Mouse (Mus musculus) heart, embryonic 10.5 days (tissue): ENCODE results near the gene Tfap2e. TPM values are rescaled to one million over a fixed set of nuclear protein-coding genes. Genes with fewer than 3 reads are reported as not detected.
A peak's percentile ranks its signal among the peaks of the same experiment; 100 is the strongest.

Source experiments
- DNase-seq: peaks from one replicate; pipeline ENCODE4 v3.0.0-alpha.2; 2017; ENCODE audit warnings: low spot score
- H3K27ac ChIP-seq: fragments of 300-500 bp; sonication (generic); 2 replicates; pipeline ENCODE4 v1.5.1; 2016; ENCODE audit warnings: mild to moderate bottlenecking
- H3K27me3 ChIP-seq: fragments of 300-500 bp; sonication (generic); 2 replicates; pipeline ENCODE4 v1.6.1; 2016; ENCODE audit warnings: mild to moderate bottlenecking; ENCODE audit not compliant: poor library complexity, insufficient read depth, severe bottlenecking
- H3K36me3 ChIP-seq: fragments of 300-500 bp; sonication (generic); 2 replicates; pipeline ENCODE4 v1.6.1; 2016; ENCODE audit warnings: mild to moderate bottlenecking, moderate library complexity
- H3K4me1 ChIP-seq: fragments of 300-500 bp; sonication (generic); 2 replicates; pipeline ENCODE4 v1.6.1; 2016; ENCODE audit warnings: mild to moderate bottlenecking
- H3K4me3 ChIP-seq: fragments of 300-500 bp; sonication (generic); 2 replicates; pipeline ENCODE4 v1.5.1; 2016; ENCODE audit warnings: mild to moderate bottlenecking, moderate library complexity
- H3K9me3 ChIP-seq: fragments of 300-500 bp; sonication (generic); 2 replicates; pipeline ENCODE4 v1.6.1; 2016; ENCODE audit warnings: mild to moderate bottlenecking, moderate library complexity
- WGBS: fragments of 180-500 bp; shearing (Covaris S2); methylation state at CpG from one replicate; pipeline ENCODE4 v1.1.7; 2016; 5-methylcytosine and 5-hydroxymethylcytosine counted together
- polyA plus RNA-seq: library from polyadenylated mRNA; unstranded; fragments of >200 nt; fragmentation: Nextera tagmentation; extraction: Ambion mirVana; gene quantifications from 2 replicates; pipeline ENCODE4 v1.2.1, GENCODE M21; 2016

The Tfap2e gene
- not detected in 2 replicates for polyA plus RNA-seq

GRCm38 (mm10) chr4:126736001-126736414, at the start of gene Tfap2e:
Gene Tfap2e (minus strand): TSS chr4:126736240.
- WGBS = 2% methylated on average over 32 of the region's 32 CpGs
- Histone ChIP-seq H3K4me1 (peaks cover 28% of the 10 kb centered on the region), H3K9me3 (no peaks in the 10 kb centered on the region), H3K36me3 (no peaks in the 10 kb centered on the region), H3K4me3 (peak within 1 kb of the TSS; percentile 55), H3K27ac (peak within 1 kb of the TSS; percentile 56; the same call in 1 of the 2 replicates), H3K27me3 (peaks cover 85% of the 10 kb centered on the region)
- DNase-seq = no peak

GRCm38 (mm10) chr4:126782996-126783395, 47.0 kb upstream of the Tfap2e start:
- no peaks in the 10 kb centered on the region for H3K9me3 ChIP-seq
- H3K27ac ChIP-seq = no peak overlapping the region
- no peaks in the 10 kb centered on the region for H3K36me3 ChIP-seq
- H3K27me3 ChIP-seq = no peaks in the 10 kb centered on the region
- no peak overlapping the region for H3K4me3 ChIP-seq
- WGBS = 81% methylated on average over 8 of the region's 8 CpGs
- no peak for DNase-seq
- H3K4me1 ChIP-seq = peaks cover 6% of the 10 kb centered on the region; the same call in 1 of the 2 replicates

- Histone ChIP-seq H3K27me3 (no peaks in the 10 kb centered on the region), H3K27ac (no peak overlapping the region), H3K4me3 (no peak overlapping the region), H3K9me3 (no peaks in the 10 kb centered on the region), H3K36me3 (no peaks in the 10 kb centered on the region), H3K4me1 (peaks cover 6% of the 10 kb centered on the region; the same call in 1 of the 2 replicates)
- no peak for DNase-seq
- WGBS = 89% methylated on average over 8 of the region's 8 CpGs
Measured at GRCm38 (mm10) chr4:126782512-126782911, 46.5 kb upstream of the Tfap2e start.

GRCm38 (mm10) chr4:126781871-126782270, 45.8 kb upstream of the Tfap2e start:
- WGBS = 84% methylated on average over 3 of the region's 3 CpGs
- Histone ChIP-seq H3K4me1 (peaks cover 6% of the 10 kb centered on the region; the same call in 1 of the 2 replicates), H3K27me3 (no peaks in the 10 kb centered on the region), H3K9me3 (no peaks in the 10 kb centered on the region), H3K36me3 (no peaks in the 10 kb centered on the region), H3K4me3 (no peak overlapping the region), H3K27ac (no peak overlapping the region)
- no peak for DNase-seq

GRCm38 (mm10) chr4:126779826-126780775, 44.1 kb upstream of the Tfap2e start:
- H3K27ac ChIP-seq = no peak overlapping the region
- 75% methylated on average over 12 of the region's 12 CpGs for WGBS

GRCm38 (mm10) chr4:126779148-126779581, 43.1 kb upstream of the Tfap2e start:
- 54% methylated on average over 8 of the region's 8 CpGs for WGBS
- no peaks in the 10 kb centered on the region for H3K36me3 ChIP-seq
- no peaks in the 10 kb centered on the region for H3K9me3 ChIP-seq
- H3K27ac ChIP-seq = no peak overlapping the region
- DNase-seq = no peak
- no peak overlapping the region for H3K4me3 ChIP-seq
- H3K27me3 ChIP-seq = no peaks in the 10 kb centered on the region
- peaks cover 6% of the 10 kb centered on the region; the same call in 1 of the 2 replicates for H3K4me1 ChIP-seq

More at GRCm38 (mm10) chr4:126779826-126780775, 44.1 kb upstream of the Tfap2e start:
- H3K9me3 ChIP-seq = no peaks in the 10 kb centered on the region
- no peak overlapping the region for H3K4me3 ChIP-seq
- no peaks in the 10 kb centered on the region for H3K27me3 ChIP-seq
- DNase-seq = no peak
- no peaks in the 10 kb centered on the region for H3K36me3 ChIP-seq
- H3K4me1 ChIP-seq = peaks cover 6% of the 10 kb centered on the region; the same call in 1 of the 2 replicates

GRCm38 (mm10) chr4:126775182-126775581, 39.1 kb upstream of the Tfap2e start:
- 79% methylated on average over 1 of the region's 1 CpGs for WGBS
- H3K36me3 ChIP-seq = no peaks in the 10 kb centered on the region
- no peak overlapping the region for H3K4me3 ChIP-seq
- no peaks in the 10 kb centered on the region for H3K27me3 ChIP-seq
- no peaks in the 10 kb centered on the region for H3K9me3 ChIP-seq
- peaks cover 6% of the 10 kb centered on the region; the same call in 1 of the 2 replicates for H3K4me1 ChIP-seq
- no peak overlapping the region for H3K27ac ChIP-seq
- no peak for DNase-seq

GRCm38 (mm10) chr4:126773871-126774270, 37.8 kb upstream of the Tfap2e start:
- Histone ChIP-seq H3K4me1 (peaks cover 3% of the 10 kb centered on the region; the same call in 1 of the 2 replicates), H3K36me3 (no peaks in the 10 kb centered on the region), H3K27me3 (no peaks in the 10 kb centered on the region), H3K27ac (no peak overlapping the region), H3K9me3 (no peaks in the 10 kb centered on the region), H3K4me3 (no peak overlapping the region)
- DNase-seq = no peak
- 84% methylated on average over 6 of the region's 6 CpGs for WGBS

GRCm38 (mm10) chr4:126770831-126771230, 34.8 kb upstream of the Tfap2e start:
- DNase-seq = no peak
- WGBS = 81% methylated on average over 4 of the region's 4 CpGs
- Histone ChIP-seq H3K9me3 (no peaks in the 10 kb centered on the region), H3K4me1 (no peaks in the 10 kb centered on the region), H3K36me3 (0 out of 2 replicates have a peak, but pooled peaks cover 7% of the 10 kb centered on the region), H3K27ac (no peak overlapping the region), H3K27me3 (no peaks in the 10 kb centered on the region), H3K4me3 (no peak overlapping the region)

- H3K36me3 ChIP-seq = 0 out of 2 replicates have a peak, but pooled peaks cover 7% of the 10 kb centered on the region
- H3K4me3 ChIP-seq = no peak overlapping the region
- DNase-seq = no peak
- H3K27me3 ChIP-seq = no peaks in the 10 kb centered on the region
- H3K9me3 ChIP-seq = no peaks in the 10 kb centered on the region
- no peaks in the 10 kb centered on the region for H3K4me1 ChIP-seq
- 72% methylated on average over 9 of the region's 9 CpGs for WGBS
- H3K27ac ChIP-seq = no peak overlapping the region
Measured at GRCm38 (mm10) chr4:126769800-126770563, 33.9 kb upstream of the Tfap2e start.

- Histone ChIP-seq H3K36me3 (peaks cover 36% of the 10 kb centered on the region), H3K4me3 (no peak overlapping the region), H3K4me1 (no peaks in the 10 kb centered on the region), H3K27ac (no peak overlapping the region), H3K9me3 (no peaks in the 10 kb centered on the region), H3K27me3 (no peaks in the 10 kb centered on the region)
- no peak for DNase-seq
- 74% methylated on average over 2 of the region's 2 CpGs for WGBS
Measured at GRCm38 (mm10) chr4:126763483-126763882, 27.4 kb upstream of the Tfap2e start.

GRCm38 (mm10) chr4:126762586-126763359, 26.7 kb upstream of the Tfap2e start:
- Histone ChIP-seq H3K4me3 (no peak overlapping the region), H3K9me3 (no peaks in the 10 kb centered on the region), H3K4me1 (no peaks in the 10 kb centered on the region), H3K27me3 (no peaks in the 10 kb centered on the region), H3K27ac (no peak overlapping the region), H3K36me3 (peaks cover 39% of the 10 kb centered on the region)
- DNase-seq = no peak
- 74% methylated on average over 11 of the region's 11 CpGs for WGBS
